Mouse (Mus musculus) lung, embryonic 16.5 days (tissue): ENCODE measurements around the gene Klhl11. TPM values are rescaled to one million over a fixed set of nuclear protein-coding genes. Genes with fewer than 3 reads are reported as not detected.
A peak's percentile ranks its signal among the peaks of the same experiment; 100 is the strongest.

Experiments
- ATAC-seq: fragments of 200-750 bp; cut with Nextera tagmentation; 2 replicates; pipeline ENCODE4 v1.8.0; 2017; ENCODE audit warnings: low read depth, mild to moderate bottlenecking, moderate library complexity
- H3K27ac ChIP-seq: fragments of 300-500 bp; sonication (generic); 2 replicates; pipeline ENCODE4 v1.5.1; 2014; ENCODE audit warnings: mild to moderate bottlenecking, control low read depth, low read length
- H3K27me3 ChIP-seq: fragments of 300-500 bp; sonication (generic); 2 replicates; pipeline ENCODE4 v1.6.1; 2014; ENCODE audit warnings: low read depth, low read length, mixed read lengths; ENCODE audit not compliant: control insufficient read depth, insufficient read depth
- H3K36me3 ChIP-seq: fragments of 300-500 bp; sonication (generic); 2 replicates; pipeline ENCODE4 v1.6.1; 2014; ENCODE audit warnings: low read length; ENCODE audit not compliant: control insufficient read depth, insufficient read depth
- H3K4me1 ChIP-seq: fragments of 300-500 bp; sonication (generic); replicated peaks from 2 replicates; pipeline ENCODE4 v1.6.1; 2014; ENCODE audit warnings: low read length, mixed read lengths; ENCODE audit not compliant: control insufficient read depth, insufficient read depth
- H3K4me2 ChIP-seq: fragments of 300-500 bp; sonication (generic); 2 replicates; pipeline ENCODE4 v1.6.1; 2014; ENCODE audit warnings: low read depth, low read length, control low read depth
- H3K4me3 ChIP-seq: fragments of 300-500 bp; sonication (generic); 2 replicates; pipeline ENCODE4 v1.5.1; 2014; ENCODE audit warnings: mild to moderate bottlenecking, low read length, control low read depth
- H3K9ac ChIP-seq: fragments of 300-500 bp; sonication (generic); 2 replicates; pipeline ENCODE4 v1.6.1; 2014; ENCODE audit warnings: low read length, control low read depth
- H3K9me3 ChIP-seq: fragments of 300-500 bp; sonication (generic); 2 replicates; pipeline ENCODE4 v1.6.1; 2016; ENCODE audit warnings: low read length; ENCODE audit not compliant: control insufficient read depth
- WGBS: fragments of 180-500 bp; shearing (Covaris S2); extraction: QIAGEN DNeasy Blood & Tissue Kit; methylation state at CpG from one replicate; pipeline ENCODE4 v1.1.7; 2014; 5-methylcytosine and 5-hydroxymethylcytosine counted together
- polyA plus RNA-seq: library from polyadenylated mRNA; unstranded; fragments of >200 nt; fragmentation: Nextera tagmentation; extraction: Ambion mirVana; gene quantifications from 2 replicates; pipeline ENCODE4 v1.2.1, GENCODE M21; 2015

Gene Klhl11
- polyA plus RNA-seq, 1 experiment from 2014 or later, result 8.4 TPM

DNA sequence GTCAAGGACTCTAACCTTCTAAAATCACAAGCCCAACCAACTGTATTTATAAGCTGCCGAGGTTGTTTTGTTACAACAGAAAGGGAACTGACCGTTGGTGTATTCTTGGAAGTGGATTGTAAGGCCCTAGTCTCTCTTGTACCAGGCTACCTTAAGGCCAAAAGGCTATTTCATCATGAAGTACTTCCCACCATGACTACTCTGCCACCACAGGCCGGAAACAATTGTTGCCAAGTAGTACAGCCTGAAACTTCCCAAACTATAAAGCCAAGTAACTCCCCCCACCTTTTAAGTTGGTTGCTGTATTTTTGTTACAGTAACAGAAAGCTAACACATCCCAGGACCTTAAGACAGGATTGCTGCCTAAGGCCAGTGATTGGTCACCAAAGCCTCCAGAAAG lies 45.7 kb downstream of the Klhl11 start:
- Histone ChIP-seq H3K9me3 (no peaks in the 10 kb centered on the region), H3K27me3 (no peaks in the 10 kb centered on the region), H3K4me1 (no peaks in the 10 kb centered on the region), H3K9ac (no peak overlapping the region), H3K27ac (no peak overlapping the region), H3K4me2 (no peak overlapping the region), H3K36me3 (peaks cover 28% of the 10 kb centered on the region), H3K4me3 (no peak overlapping the region)
- WGBS, result 77% methylated on average over 3 of the region's 3 CpGs
- no peak for ATAC-seq

GRCm38 (mm10) chr11:100425851-100426250 lies 46.7 kb downstream of the Klhl11 start:
- H3K4me2 ChIP-seq, result no peak overlapping the region
- H3K9me3 ChIP-seq, result no peaks in the 10 kb centered on the region
- H3K9ac ChIP-seq, result no peak overlapping the region
- no peak overlapping the region for H3K4me3 ChIP-seq
- WGBS, result 24% methylated on average over 7 of the region's 7 CpGs
- ATAC-seq, result peak; percentile 38
- H3K27ac ChIP-seq, result no peak overlapping the region
- H3K4me1 ChIP-seq, result no peaks in the 10 kb centered on the region
- no peaks in the 10 kb centered on the region for H3K27me3 ChIP-seq
- peaks cover 29% of the 10 kb centered on the region for H3K36me3 ChIP-seq

- Histone ChIP-seq H3K4me2 (no peak overlapping the region), H3K4me1 (no peaks in the 10 kb centered on the region), H3K9ac (no peak overlapping the region), H3K27ac (no peak overlapping the region), H3K27me3 (no peaks in the 10 kb centered on the region), H3K36me3 (peaks cover 25% of the 10 kb centered on the region), H3K4me3 (no peak overlapping the region), H3K9me3 (no peaks in the 10 kb centered on the region)
- ATAC-seq, result no peak
- WGBS, result 82% methylated on average over 7 of the region's 7 CpGs
Measured at GRCm38 (mm10) chr11:100423836-100424235, 48.7 kb downstream of the Klhl11 start.

DNA sequence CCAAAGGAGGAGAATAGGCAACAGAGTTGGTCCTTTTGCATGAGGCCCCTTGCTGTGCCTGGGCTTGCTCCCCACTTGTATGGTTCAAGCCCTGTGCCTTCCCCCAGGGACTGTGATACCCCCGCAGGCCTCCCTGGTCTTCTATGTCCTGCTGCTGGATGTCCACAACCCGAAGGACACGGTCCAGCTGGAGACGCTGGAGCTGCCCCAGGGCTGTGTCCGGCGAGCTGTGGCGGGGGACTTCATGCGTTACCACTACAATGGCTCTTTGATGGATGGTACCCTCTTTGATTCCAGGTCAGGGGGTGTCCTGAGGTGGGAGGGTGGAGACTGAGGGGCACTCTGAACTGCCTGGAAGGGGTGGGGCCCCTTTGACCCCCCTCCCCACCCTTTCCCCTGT lies 51.0 kb downstream of the Klhl11 start:
- H3K9ac ChIP-seq, result no peak overlapping the region
- no peak for ATAC-seq
- H3K27ac ChIP-seq, result no peak overlapping the region
- H3K4me2 ChIP-seq, result no peak overlapping the region
- peaks cover 7% of the 10 kb centered on the region for H3K4me1 ChIP-seq
- no peaks in the 10 kb centered on the region for H3K27me3 ChIP-seq
- H3K36me3 ChIP-seq, result peaks cover 25% of the 10 kb centered on the region
- no peak overlapping the region for H3K4me3 ChIP-seq
- WGBS, result 74% methylated on average over 8 of the region's 8 CpGs
- no peaks in the 10 kb centered on the region for H3K9me3 ChIP-seq

GRCm38 (mm10) chr11:100414914-100415822 lies 57.4 kb downstream of the Klhl11 start, which contains the start of gene Fkbp10:
Gene Fkbp10 (plus strand): TSS chr11:100415697.
- Histone ChIP-seq H3K27ac (peak within 1 kb of the TSS; percentile 97), H3K4me2 (peak within 1 kb of the TSS; percentile 79), H3K36me3 (0 out of 2 replicates have a peak, but pooled peaks cover 3% of the 10 kb centered on the region), H3K9me3 (no peaks in the 10 kb centered on the region), H3K9ac (peak within 1 kb of the TSS; percentile 91), H3K4me1 (peaks cover 38% of the 10 kb centered on the region), H3K4me3 (peak within 1 kb of the TSS; percentile 84), H3K27me3 (no peaks in the 10 kb centered on the region)
- under 1% methylated on average over 31 of the region's 31 CpGs for WGBS
- peak; percentile 54 for ATAC-seq

DNA sequence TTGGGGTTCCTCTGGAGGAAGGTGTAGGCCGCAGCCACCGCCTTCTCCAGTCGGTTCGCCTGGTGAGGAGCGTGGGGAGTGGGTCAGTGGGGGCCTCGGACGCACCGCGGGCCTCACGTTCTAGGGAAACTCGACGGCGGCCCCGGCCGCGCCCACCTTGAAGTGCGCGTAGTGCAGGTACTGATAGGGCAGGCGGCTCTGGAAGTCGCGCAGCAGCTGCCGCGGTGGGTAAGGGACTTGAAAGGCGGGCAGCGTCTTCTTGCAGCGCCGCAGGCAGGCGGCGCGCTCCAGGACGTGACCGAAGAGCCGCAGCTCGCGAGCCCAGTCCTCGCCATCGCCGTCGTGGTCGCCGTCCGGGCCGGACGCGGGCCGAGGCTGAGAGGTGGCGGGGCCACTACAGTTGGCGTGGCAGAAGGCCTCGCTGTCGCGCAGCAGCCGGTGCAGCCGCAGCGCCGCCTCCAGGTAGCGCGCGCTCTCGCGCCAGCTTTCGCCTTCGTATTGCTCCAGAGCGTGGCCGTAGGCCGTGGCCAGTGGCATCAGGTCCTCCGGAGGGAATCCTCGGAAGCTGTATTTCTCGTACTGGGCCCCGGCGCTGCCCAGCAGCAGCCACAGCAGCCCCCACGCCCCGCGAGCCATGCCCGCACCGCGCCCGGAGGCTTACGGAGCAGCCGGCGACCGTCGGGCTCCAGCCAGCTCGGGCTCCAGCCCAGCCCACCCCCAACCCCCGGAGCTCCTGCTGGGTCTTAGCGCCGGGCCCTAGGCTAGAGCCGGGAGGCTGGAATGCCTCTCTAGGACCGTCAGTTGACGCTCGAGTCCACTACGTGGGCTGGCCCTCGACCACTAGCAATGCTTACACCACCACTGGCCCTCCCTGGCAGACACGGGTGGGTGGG lies 58.3 kb downstream of the Klhl11 start, which contains the start of gene P3h4:
P3h4 (minus strand) TSS at position 816 of the 893 bp plus-strand sequence.
- peak within 1 kb of the TSS; percentile 79 for H3K4me2 ChIP-seq
- H3K4me1 ChIP-seq, result peaks cover 38% of the 10 kb centered on the region
- peak within 1 kb of the TSS; percentile 91 for H3K9ac ChIP-seq
- H3K9me3 ChIP-seq, result no peaks in the 10 kb centered on the region
- peak within 1 kb of the TSS; percentile 97 for H3K27ac ChIP-seq
- H3K4me3 ChIP-seq, result peak within 1 kb of the TSS; percentile 84
- WGBS, result 1% methylated on average over 87 of the region's 93 CpGs
- H3K36me3 ChIP-seq, result peaks cover 6% of the 10 kb centered on the region
- peak; percentile 97 for ATAC-seq
- H3K27me3 ChIP-seq, result no peaks in the 10 kb centered on the region

DNA sequence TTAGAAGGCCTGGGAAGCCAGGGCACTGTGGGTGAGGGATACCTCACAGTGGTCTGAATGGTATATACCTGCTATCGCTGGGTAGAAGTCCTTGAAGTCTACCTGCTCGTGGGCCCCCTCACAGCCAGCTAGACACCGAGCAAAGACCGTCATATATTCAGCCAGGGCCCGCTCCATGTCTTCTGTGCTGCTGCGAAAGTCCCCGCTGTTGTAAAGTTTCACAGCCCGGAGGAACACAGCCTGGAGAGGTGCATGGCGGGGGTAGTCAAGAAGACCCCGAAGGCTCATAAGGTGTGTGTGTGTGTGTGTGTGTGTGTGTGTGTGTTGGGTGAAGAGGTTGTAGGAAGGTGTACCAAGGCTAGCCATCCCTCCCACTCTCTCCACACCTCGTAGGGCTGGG lies 59.0 kb downstream of the Klhl11 start:
- Histone ChIP-seq H3K9ac (peak overlapping the region; percentile 91), H3K4me1 (peaks cover 38% of the 10 kb centered on the region), H3K4me3 (peak overlapping the region; percentile 84), H3K4me2 (peak overlapping the region; percentile 79), H3K27ac (peak overlapping the region; percentile 97; the same call in 1 of the 2 replicates), H3K27me3 (no peaks in the 10 kb centered on the region), H3K9me3 (no peaks in the 10 kb centered on the region), H3K36me3 (peaks cover 11% of the 10 kb centered on the region)
- WGBS, result 49% methylated on average over 11 of the region's 11 CpGs
- no peak for ATAC-seq
